Mouse (Mus musculus) left cerebral cortex, postnatal 10 days (tissue): ENCODE data around the gene H2al1f. TPM values are rescaled to one million over a fixed set of nuclear protein-coding genes. Genes with fewer than 3 reads are reported as not detected.
"Not testable (repeated sequence)": the region's sequence is repeated elsewhere in the genome, so short reads cannot be mapped to it uniquely, and the experiment has no call there.

Source experiments
- DNase-seq, 2 experiments: peaks; one replicate each; pipeline ENCODE4 v3.0.0; 2021 to 2022; ENCODE audit warnings: low spot score in 2 of 2, mixed read lengths in 1 of 2; ENCODE audit errors: extremely low spot score in 1 of 2
- intact Hi-C: fragments of 180-260 bp; cut with DNase I; formaldehyde crosslinking; loops from one replicate; pipeline ENCODE4 v1.15.1; 2025
- total RNA-seq, 2 experiments: library from RNA; stranded (reverse); gene quantifications; 2 replicates each; pipeline ENCODE4 v1.2.3; 2021

H2al1f gene
- total RNA-seq = not detected

- intact Hi-C loops, DNase-seq: not testable (repeated sequence)
These were observed at the start of gene H2al1f for GRCm38 (mm10) chrX:11314858-11315257. Gene H2al1f (plus strand): TSS chrX:11315158.

- intact Hi-C loops = no loop called here
- peak in 1 of 2 experiments; percentile 22 for DNase-seq
These were observed 47.2 kb upstream of the H2al1f start for GRCm38 (mm10) chrX:11267791-11268190.

DNA sequence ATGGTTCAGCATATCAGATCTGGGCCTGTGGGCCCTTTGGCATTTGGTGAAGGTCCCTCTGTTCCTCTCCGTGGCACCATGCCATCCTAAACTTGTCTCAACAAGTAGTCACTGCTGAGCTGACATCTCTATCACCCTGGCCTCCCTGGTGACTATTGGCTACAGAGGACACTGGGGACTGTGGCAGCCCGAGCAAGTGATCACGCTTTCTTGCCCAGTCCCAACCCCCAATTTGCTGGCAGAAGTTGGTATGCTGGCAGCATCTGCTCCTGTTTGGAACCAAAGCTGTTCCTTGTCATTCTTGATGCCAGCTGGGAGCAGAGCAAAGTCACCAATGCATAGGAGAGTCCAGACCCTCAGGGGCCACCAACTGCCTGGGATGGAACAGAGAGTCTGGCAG, 45.9 kb upstream of the H2al1f start:
- intact Hi-C loops = no loop called here
- DNase-seq = peak; percentile 28 to 38

DNA sequence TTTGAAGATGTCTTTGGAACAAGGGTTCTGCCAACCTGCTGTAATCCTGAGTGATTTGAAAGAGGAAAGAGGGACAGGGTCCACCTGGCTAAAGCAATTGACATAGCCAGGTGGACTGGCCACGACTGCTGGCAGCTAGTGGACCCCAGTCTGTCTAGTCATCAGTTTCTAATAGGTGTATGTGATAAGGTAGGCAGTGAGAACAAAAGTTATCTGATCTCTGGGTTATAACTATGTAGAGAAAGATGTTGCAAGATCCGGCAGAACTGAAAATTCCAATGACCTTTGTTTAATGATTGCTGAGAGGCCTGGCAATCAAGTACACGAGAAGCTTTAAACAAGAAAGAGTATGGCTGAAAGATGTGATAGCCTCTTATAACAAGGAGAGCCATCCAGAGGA, 41.8 kb upstream of the H2al1f start:
- DNase-seq = no peak
- intact Hi-C loops = no loop called here

GRCm38 (mm10) chrX:11277083-11277482, 37.9 kb upstream of the H2al1f start:
- intact Hi-C loops = no loop called here
- DNase-seq = no peak

DNA sequence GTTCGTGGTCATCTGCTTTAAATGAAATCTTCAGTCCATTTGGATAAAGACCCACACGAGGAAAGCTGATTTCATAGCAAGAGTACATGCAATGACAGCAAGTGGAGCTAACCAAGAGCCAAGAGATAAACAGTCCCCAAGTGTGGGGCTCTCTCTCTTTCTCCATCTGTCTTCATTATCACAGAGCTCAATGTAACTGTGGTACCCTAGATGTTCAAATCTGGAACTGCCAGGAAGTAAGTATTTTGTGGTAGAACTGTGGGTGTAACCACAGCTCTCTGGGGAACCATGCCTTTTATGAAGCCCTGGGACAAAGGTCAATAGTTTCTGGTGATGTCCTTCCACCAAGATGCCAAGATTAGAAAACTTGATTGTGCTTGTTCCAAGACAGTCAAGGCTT, 34.2 kb upstream of the H2al1f start:
- intact Hi-C loops = no loop called here
- no peak for DNase-seq

DNA sequence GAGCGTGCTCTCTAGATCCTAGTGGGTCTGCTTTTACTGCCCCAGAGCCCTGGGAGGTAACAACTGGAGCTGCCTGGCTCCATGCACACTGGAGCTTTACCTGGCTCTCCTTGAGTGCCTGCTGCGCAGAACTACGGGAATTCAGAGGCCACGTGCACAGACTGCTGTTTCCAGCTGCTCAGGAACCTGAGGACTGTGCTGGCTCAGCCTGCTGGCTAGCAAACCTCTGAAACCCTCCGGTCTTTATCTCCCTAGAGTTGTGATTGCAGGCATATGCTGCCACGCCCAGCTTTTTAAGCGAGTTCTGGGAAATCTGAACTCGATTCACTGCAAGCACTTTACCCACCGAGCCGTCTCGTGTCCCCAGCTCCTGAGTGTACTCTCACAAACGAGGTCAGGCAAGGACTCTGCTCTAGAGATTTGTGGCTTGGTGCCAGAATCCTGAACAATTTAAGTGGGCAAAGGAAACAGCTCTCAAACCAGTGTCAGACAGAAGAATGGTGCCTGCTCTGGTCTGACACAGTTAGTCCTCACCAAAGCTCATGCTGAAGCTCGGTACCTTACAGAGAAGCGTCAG, 26.6 kb upstream of the H2al1f start:
- intact Hi-C loops = no loop called here
- DNase-seq = peak; percentile 9 to 15

- intact Hi-C loops = no loop called here
- DNase-seq = no peak
These were observed 25.7 kb upstream of the H2al1f start for GRCm38 (mm10) chrX:11289244-11289643.

- intact Hi-C loops = not testable (repeated sequence)
These were observed 16.0 kb upstream of the H2al1f start, which contains the start of gene H2al1a for GRCm38 (mm10) chrX:11298957-11299356. Gene H2al1a (plus strand): TSS chrX:11299257.

GRCm38 (mm10) chrX:11302132-11302531, 12.8 kb upstream of the H2al1f start, which contains the start of gene H2al1b:
Gene H2al1b (plus strand): TSS chrX:11302432.
- DNase-seq, intact Hi-C loops: not testable (repeated sequence)

More at GRCm38 (mm10) chrX:11298957-11299356, 16.0 kb upstream of the H2al1f start, which contains the start of gene H2al1a:
- not testable (repeated sequence) for DNase-seq

- intact Hi-C loops, DNase-seq: not testable (repeated sequence)
These were observed 9.6 kb upstream of the H2al1f start, which contains the start of gene H2al1c for GRCm38 (mm10) chrX:11305355-11305754. Gene H2al1c (plus strand): TSS chrX:11305655.

DNA sequence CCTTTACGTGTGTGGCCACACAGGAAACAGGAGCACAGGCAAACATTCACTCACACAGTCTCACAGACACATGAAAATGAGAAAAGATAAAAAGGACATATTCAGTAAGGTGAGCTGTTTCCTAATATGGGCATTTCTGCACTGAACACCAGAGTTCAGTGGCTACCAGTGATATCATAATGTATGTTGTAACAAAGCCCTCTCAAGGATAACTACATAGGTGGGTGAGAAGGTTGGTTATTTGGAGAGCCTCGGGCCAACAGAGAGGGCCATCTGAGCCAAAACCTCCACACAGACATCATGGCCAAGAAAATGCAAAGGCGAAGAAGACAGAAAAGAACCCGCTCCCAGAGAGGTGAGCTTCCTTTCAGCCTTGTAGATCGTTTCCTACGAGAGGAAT, 6.4 kb upstream of the H2al1f start, which contains the start of gene H2al1d:
Gene H2al1d (plus strand): TSS at position 301 of the 400 bp plus-strand sequence.
- intact Hi-C loops, DNase-seq: not testable (repeated sequence)

GRCm38 (mm10) chrX:11311634-11312033, 3.3 kb upstream of the H2al1f start, which contains the start of gene H2al1e:
Gene H2al1e (plus strand): TSS chrX:11311934.
- DNase-seq, intact Hi-C loops: not testable (repeated sequence)

- intact Hi-C loops, DNase-seq: not testable (repeated sequence)
These were observed 3.0 kb downstream of the H2al1f start, which contains the start of gene H2al1g for GRCm38 (mm10) chrX:11317956-11318355. Gene H2al1g (plus strand): TSS chrX:11318256.

DNA sequence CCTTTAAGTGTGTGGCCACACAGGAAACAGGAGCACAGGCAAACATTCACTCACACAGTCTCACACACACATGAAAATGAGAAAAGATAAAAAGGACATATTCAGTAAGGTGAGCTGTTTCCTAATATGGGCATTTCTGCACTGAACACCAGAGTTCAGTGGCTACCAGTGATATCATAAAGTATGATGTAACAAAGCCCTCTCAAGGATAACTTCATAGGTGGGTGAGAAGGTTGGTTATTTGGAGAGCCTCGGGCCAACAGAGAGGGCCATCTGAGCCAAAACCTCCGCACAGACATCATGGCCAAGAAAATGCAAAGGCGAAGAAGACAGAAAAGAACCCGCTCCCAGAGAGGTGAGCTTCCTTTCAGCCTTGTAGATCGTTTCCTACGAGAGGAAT, 6.2 kb downstream of the H2al1f start, which contains the start of gene H2al1h:
Gene H2al1h (plus strand): TSS at position 301 of the 400 bp plus-strand sequence.
- DNase-seq, intact Hi-C loops: not testable (repeated sequence)

DNA sequence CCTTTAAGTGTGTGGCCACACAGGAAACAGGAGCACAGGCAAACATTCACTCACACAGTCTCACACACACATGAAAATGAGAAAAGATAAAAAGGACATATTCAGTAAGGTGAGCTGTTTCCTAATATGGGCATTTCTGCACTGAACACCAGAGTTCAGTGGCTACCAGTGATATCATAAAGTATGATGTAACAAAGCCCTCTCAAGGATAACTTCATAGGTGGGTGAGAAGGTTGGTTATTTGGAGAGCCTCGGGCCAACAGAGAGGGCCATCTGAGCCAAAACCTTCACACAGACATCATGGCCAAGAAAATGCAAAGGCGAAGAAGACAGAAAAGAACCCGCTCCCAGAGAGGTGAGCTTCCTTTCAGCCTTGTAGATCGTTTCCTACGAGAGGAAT, 9.4 kb downstream of the H2al1f start, which contains the start of gene H2al1i:
Gene H2al1i (plus strand): TSS at position 301 of the 400 bp plus-strand sequence.
- intact Hi-C loops = not testable (repeated sequence)

DNA sequence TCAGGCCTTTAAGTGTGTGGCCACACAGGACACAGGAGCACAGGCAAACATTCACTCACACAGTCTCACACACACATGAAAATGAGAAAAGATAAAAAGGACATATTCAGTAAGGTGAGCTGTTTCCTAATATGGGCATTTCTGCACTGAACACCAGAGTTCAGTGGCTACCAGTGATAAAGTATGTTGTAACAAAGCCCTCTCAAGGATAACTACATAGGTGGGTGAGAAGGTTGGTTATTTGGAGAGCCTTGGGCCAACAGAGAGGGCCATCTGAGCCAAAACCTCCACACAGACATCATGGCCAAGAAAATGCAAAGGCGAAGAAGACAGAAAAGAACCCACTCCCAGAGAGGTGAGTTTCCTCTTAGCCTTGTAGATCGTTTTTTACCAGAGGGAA, 12.6 kb downstream of the H2al1f start, which contains the start of gene H2al1j:
Gene H2al1j (plus strand): TSS at position 301 of the 400 bp plus-strand sequence.
- intact Hi-C loops, DNase-seq: not testable (repeated sequence)

More for the DNA sequence above, 9.4 kb downstream of the H2al1f start, which contains the start of gene H2al1i:
- DNase-seq = not testable (repeated sequence)

DNA sequence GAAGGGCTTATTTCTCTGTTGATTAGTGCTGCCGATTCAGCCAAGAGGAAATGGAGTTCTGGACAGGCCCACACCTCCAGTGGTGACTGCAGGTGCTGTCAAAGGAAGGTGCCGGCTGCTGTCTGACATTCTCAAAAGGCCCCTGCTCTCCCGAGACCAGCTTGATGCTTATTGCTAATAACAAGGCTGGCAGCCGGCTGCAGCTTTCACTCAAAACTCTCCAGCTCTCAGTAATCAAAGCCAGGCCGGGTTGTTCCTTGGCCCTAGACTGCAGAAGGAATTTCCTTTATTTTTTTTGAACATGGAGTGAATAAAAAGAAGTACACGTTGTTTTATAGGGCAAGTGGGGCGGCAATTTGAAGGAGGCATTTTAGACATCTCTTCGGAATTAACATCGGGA, 30.8 kb downstream of the H2al1f start:
- intact Hi-C loops = no loop called here
- peak in 1 of 2 experiments; percentile 13 for DNase-seq

- DNase-seq = no peak
- intact Hi-C loops = no loop called here
These were observed 31.8 kb downstream of the H2al1f start for GRCm38 (mm10) chrX:11346756-11347155.

DNA sequence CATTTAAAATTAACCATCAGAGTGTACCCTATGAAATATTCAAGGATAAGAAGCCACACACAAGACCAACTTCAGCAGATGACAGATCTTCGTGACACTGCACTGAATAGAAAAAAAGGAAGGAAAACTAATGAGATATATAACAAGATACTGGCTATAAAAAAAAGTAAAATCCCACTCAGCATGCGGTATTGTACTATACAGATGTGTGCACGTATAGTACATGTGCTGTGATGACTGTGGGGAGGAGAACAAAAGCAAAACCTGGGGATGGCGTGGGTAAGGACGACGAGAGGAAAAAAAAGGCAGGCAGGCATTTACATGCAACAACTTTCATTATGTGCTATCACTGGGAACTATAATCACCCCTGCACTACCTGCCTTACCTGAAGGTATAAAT, 45.9 kb downstream of the H2al1f start:
- intact Hi-C loops = no loop called here
- DNase-seq = no peak
